Mouse (Mus musculus) induced T-regulatory cell, adult 2 months (primary cell): ENCODE data around the gene Samd4b.

Source experiments
- DNase-seq: peaks from one replicate; pipeline ENCODE4 v3.0.0-alpha.2; 2012; ENCODE audit warnings: low read depth

The Samd4b gene

GRCm38 (mm10) chr7:28587644-28588043, 10.3 kb downstream of the Samd4b start:
- no peak for DNase-seq

- no peak for DNase-seq
Observed at GRCm38 (mm10) chr7:28586663-28587411, 11.1 kb downstream of the Samd4b start.

- no peak for DNase-seq
Observed at GRCm38 (mm10) chr7:28585001-28585400, 12.9 kb downstream of the Samd4b start.

- DNase-seq = no peak
Observed at GRCm38 (mm10) chr7:28584468-28584867, 13.5 kb downstream of the Samd4b start.

GRCm38 (mm10) chr7:28583570-28584344, 14.2 kb downstream of the Samd4b start:
- DNase-seq = no peak

GRCm38 (mm10) chr7:28582841-28583240, 15.1 kb downstream of the Samd4b start:
- DNase-seq = no peak

GRCm38 (mm10) chr7:28581721-28582120, 16.2 kb downstream of the Samd4b start:
- DNase-seq = no peak

- no peak for DNase-seq
Observed at GRCm38 (mm10) chr7:28579826-28580225, 18.1 kb downstream of the Samd4b start.

- no peak for DNase-seq
Observed at GRCm38 (mm10) chr7:28578543-28579053, 19.3 kb downstream of the Samd4b start.

- DNase-seq = no peak
Observed at GRCm38 (mm10) chr7:28577826-28578542, 20.0 kb downstream of the Samd4b start.

GRCm38 (mm10) chr7:28576271-28576914, 21.6 kb downstream of the Samd4b start:
- no peak for DNase-seq

- DNase-seq = no peak
Observed at GRCm38 (mm10) chr7:28575597-28575996, 22.3 kb downstream of the Samd4b start.

- DNase-seq = no peak
Observed at GRCm38 (mm10) chr7:28573236-28573635, 24.7 kb downstream of the Samd4b start.

GRCm38 (mm10) chr7:28572689-28573088, 25.3 kb downstream of the Samd4b start:
- no peak for DNase-seq

GRCm38 (mm10) chr7:28570982-28571682, 26.8 kb downstream of the Samd4b start:
- DNase-seq = no peak

GRCm38 (mm10) chr7:28570291-28570981, 27.5 kb downstream of the Samd4b start:
- DNase-seq = no peak

- DNase-seq = peak; percentile 83
Observed at GRCm38 (mm10) chr7:28568253-28568652, 29.7 kb downstream of the Samd4b start.

- DNase-seq = no peak
Observed at GRCm38 (mm10) chr7:28567539-28567938, 30.4 kb downstream of the Samd4b start.

GRCm38 (mm10) chr7:28565407-28565806, 32.5 kb downstream of the Samd4b start:
- no peak for DNase-seq

GRCm38 (mm10) chr7:28562951-28563350, 35.0 kb downstream of the Samd4b start:
- no peak for DNase-seq

- no peak for DNase-seq
Observed at GRCm38 (mm10) chr7:28562371-28562770, 35.6 kb downstream of the Samd4b start.
